Mouse (Mus musculus): ENCODE measurements at regions not wholly inside any gene's neighbourhood (a gene's known extent, or its start where the extent isn't known, plus 50 kb on each side); places are given as distances from the start of the nearest gene placed in this dataset.

GRCm38 (mm10) chr1:169233368-169233767 lies 297.9 kb downstream of the Nuf2 start:
- DNase-seq (ENCODE audit: low read depth) = no peak

DNA sequence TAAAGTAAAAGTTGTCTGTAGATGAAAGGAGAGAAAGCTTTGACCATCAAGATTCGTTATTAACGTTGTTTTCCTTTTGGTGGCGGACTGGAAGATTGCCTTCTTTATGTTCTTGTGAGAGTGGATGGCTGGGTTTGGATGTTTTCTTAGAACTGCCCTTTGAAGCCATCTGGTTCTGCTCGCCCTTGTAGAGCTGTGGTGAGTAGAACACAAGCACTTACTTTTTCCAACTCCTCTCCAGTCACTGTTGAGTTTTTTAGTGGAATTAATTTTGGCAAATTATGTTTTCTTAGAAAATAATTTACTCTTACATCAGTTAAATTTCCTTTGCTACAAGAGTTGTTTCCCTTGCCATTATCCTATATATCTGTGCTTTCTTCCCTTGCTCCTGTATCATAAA lies 301.2 kb downstream of the Nuf2 start:
- TF ChIP-seq POLR2A (IDR thresholded peaks at IDR 0.05; ENCODE audit: borderline replicate concordance, extremely low read depth, insufficient read depth, insufficient read length, poor library complexity, severe bottlenecking) (no peak), CTCF (IDR thresholded peaks at IDR 0.05; ENCODE audit: borderline replicate concordance, extremely low read depth, insufficient read depth, insufficient read length) (no peak)
- DNase-seq (ENCODE audit: low read depth) = no peak

More at GRCm38 (mm10) chr1:169233368-169233767, 297.9 kb downstream of the Nuf2 start:
- no peak for TF ChIP-seq CTCF (IDR thresholded peaks at IDR 0.05; ENCODE audit: borderline replicate concordance, extremely low read depth, insufficient read depth, insufficient read length)
- no peak for TF ChIP-seq POLR2A (IDR thresholded peaks at IDR 0.05; ENCODE audit: borderline replicate concordance, extremely low read depth, insufficient read depth, insufficient read length, poor library complexity, severe bottlenecking)

DNA sequence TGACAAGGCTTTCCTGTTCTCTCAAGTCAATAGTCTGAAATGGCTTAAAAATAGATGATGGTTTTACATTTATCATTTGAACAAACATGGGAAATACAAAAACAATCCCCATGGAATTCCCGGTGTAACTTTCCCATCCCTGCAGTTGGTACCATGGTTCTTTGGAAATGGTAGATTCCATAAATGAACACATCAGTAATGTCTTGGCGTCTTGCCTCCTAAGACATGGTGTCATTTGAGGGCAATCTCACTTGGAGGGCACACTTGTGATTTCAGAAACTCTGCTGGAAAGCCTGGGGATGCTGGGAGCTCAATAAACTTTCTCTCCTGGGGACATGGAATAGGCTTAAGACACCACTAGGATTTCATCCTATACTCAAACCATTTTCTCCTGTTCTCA lies 306.8 kb downstream of the Nuf2 start:
- no peak for TF ChIP-seq CTCF (IDR thresholded peaks at IDR 0.05; ENCODE audit: borderline replicate concordance, extremely low read depth, insufficient read depth, insufficient read length)
- no peak for TF ChIP-seq POLR2A (IDR thresholded peaks at IDR 0.05; ENCODE audit: borderline replicate concordance, extremely low read depth, insufficient read depth, insufficient read length, poor library complexity, severe bottlenecking)
- no peak for DNase-seq (ENCODE audit: low read depth)

DNA sequence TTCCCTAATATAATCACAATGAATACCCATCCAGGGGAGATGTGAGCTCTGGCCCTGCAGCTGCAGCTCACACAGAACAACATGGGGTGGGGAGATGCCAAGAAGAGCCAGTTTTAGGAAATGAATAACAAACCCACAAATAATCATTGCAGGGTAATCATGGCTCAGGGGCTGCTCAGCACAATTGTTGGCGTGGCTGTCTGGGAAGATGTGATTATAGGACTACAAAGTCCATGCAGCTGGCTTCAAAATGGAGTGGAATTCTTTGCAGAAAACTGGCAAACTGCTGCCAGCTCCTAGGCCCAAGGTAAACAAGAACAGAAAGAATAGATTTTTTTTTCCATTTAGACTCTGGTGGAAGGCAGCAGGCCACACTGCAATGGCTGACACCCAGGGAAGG lies 343.6 kb downstream of the Nuf2 start:
- DNase-seq (ENCODE audit: low read depth) = peak; percentile 88

DNA sequence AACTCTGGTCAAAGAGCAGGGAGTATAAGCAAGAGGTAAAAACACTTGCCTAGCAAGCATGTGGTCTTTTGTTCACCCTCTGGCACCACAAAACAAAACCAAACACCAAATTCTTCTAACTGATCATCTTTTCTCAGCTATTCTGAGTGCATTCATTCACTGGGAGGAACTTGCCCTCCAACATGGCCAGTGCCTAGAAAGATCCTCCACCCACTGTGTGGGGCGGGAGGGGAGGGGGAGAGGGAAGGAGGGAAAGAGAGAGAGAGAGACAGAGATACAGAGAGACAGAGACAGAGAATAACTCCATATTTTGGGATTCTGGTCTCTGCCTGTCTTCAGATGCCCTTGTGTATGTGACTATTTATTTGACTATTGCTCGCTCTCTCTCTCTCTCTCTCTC lies 360.9 kb downstream of the Nuf2 start:
- DNase-seq (ENCODE audit: low read depth) = no peak
- TF ChIP-seq CTCF (IDR thresholded peaks at IDR 0.05; ENCODE audit: borderline replicate concordance, extremely low read depth, insufficient read depth, insufficient read length) = no peak
- TF ChIP-seq POLR2A (IDR thresholded peaks at IDR 0.05; ENCODE audit: borderline replicate concordance, extremely low read depth, insufficient read depth, insufficient read length, poor library complexity, severe bottlenecking) = no peak

More for the DNA sequence above, 343.6 kb downstream of the Nuf2 start:
- no peak for TF ChIP-seq POLR2A (IDR thresholded peaks at IDR 0.05; ENCODE audit: borderline replicate concordance, extremely low read depth, insufficient read depth, insufficient read length, poor library complexity, severe bottlenecking)
- no peak for TF ChIP-seq CTCF (IDR thresholded peaks at IDR 0.05; ENCODE audit: borderline replicate concordance, extremely low read depth, insufficient read depth, insufficient read length)

DNA sequence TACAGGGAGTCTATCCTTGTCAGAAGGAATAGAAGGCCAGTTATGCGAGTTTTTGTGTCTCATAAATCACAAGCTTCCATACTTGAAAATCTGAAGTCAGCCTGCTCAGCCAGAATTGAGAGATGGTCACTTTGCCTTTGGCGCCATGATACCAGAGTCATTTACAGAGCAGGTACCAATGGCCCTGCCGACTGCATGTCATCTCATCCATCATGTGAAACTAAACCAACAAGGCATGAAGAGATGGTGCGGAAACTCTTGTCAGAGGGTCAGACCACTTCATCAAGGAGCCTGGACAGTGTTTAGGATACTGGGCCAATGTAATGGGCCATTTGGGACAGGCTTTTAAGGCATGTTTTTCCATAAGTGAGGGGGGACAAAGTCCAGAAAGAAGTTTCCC lies 363.2 kb downstream of the Nuf2 start:
- DNase-seq (ENCODE audit: low read depth) = no peak
- TF ChIP-seq POLR2A (IDR thresholded peaks at IDR 0.05; ENCODE audit: borderline replicate concordance, extremely low read depth, insufficient read depth, insufficient read length, poor library complexity, severe bottlenecking) (no peak), CTCF (IDR thresholded peaks at IDR 0.05; ENCODE audit: borderline replicate concordance, extremely low read depth, insufficient read depth, insufficient read length) (no peak)

- DNase-seq (ENCODE audit: low read depth) = peak; percentile 14
- TF ChIP-seq CTCF (IDR thresholded peaks at IDR 0.05; ENCODE audit: borderline replicate concordance, extremely low read depth, insufficient read depth, insufficient read length) = no peak
- TF ChIP-seq POLR2A (IDR thresholded peaks at IDR 0.05; ENCODE audit: borderline replicate concordance, extremely low read depth, insufficient read depth, insufficient read length, poor library complexity, severe bottlenecking) = no peak
These were observed 365.0 kb downstream of the Nuf2 start for GRCm38 (mm10) chr1:169166041-169166850.

DNA sequence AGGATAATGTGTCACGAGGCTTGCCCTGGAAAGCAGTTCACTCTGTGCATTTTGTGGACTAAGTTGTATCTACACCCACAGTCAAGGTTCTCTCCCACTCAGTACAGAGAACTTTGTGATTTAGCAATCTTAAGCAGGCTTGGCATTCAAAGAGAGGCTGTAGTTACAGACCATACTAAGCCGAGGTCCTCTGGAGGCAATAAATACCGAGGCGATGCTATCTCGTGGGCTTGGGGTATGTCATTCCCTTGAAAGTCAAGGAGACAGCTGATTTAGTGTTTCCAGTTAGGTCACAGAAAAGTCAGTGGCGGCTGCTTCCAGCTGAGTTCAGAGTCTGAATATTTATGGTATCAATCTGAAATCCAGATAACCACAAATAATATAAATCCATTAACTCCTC lies 370.4 kb downstream of the Nuf2 start:
- TF ChIP-seq CTCF (IDR thresholded peaks at IDR 0.05; ENCODE audit: borderline replicate concordance, extremely low read depth, insufficient read depth, insufficient read length) (no peak), POLR2A (IDR thresholded peaks at IDR 0.05; ENCODE audit: borderline replicate concordance, extremely low read depth, insufficient read depth, insufficient read length, poor library complexity, severe bottlenecking) (no peak)
- no peak for DNase-seq (ENCODE audit: low read depth)

DNA sequence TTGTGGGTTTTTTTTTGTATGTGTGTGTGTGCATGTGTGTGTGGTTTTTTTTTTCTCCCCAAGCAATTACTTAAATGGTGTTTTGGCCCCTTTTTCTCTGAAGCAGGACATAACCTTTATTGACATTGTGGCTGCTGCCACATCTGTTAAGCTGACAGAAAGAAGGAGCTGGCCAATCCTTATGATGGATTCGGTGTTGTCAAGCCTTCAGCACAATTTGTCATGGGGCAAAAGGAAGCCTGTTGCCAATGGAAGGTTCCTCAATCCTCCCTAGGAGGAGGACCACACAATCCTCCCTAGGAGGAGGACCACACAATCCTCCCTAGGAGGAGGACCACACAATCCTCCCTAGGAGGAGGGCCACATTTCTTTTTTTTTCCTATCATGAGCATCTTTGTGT lies 371.0 kb downstream of the Nuf2 start:
- TF ChIP-seq CTCF (IDR thresholded peaks at IDR 0.05; ENCODE audit: borderline replicate concordance, extremely low read depth, insufficient read depth, insufficient read length) (no peak), POLR2A (IDR thresholded peaks at IDR 0.05; ENCODE audit: borderline replicate concordance, extremely low read depth, insufficient read depth, insufficient read length, poor library complexity, severe bottlenecking) (no peak)
- no peak for DNase-seq (ENCODE audit: low read depth)

DNA sequence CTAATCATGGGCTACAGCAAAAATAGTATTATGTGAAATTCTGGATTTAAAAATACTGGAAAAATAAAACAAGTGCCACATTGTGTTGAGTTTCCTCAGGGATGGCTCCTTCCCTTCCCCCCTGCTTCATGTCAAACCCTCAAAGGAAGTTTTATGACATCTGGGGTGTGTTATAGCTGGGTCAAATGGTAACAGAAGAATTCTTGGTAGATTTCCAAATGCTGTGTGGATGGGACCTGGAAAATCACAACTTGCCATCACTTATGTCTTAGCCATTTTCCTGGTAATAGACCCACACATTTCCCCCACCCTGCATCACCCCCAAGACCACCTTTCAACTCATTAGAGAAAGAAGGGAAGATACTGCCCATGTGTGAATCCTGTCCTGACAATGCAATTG lies 371.5 kb downstream of the Nuf2 start:
- TF ChIP-seq POLR2A (IDR thresholded peaks at IDR 0.05; ENCODE audit: borderline replicate concordance, extremely low read depth, insufficient read depth, insufficient read length, poor library complexity, severe bottlenecking) (no peak), CTCF (IDR thresholded peaks at IDR 0.05; ENCODE audit: borderline replicate concordance, extremely low read depth, insufficient read depth, insufficient read length) (no peak)
- no peak for DNase-seq (ENCODE audit: low read depth)

- no peak for DNase-seq (ENCODE audit: low read depth)
These were observed 373.8 kb downstream of the Nuf2 start for GRCm38 (mm10) chr1:169157496-169157895.

GRCm38 (mm10) chr1:169156875-169157274 lies 374.4 kb downstream of the Nuf2 start:
- peak; percentile 2 for DNase-seq (ENCODE audit: low read depth)
- no peak for TF ChIP-seq CTCF (IDR thresholded peaks at IDR 0.05; ENCODE audit: borderline replicate concordance, extremely low read depth, insufficient read depth, insufficient read length)
- TF ChIP-seq POLR2A (IDR thresholded peaks at IDR 0.05; ENCODE audit: borderline replicate concordance, extremely low read depth, insufficient read depth, insufficient read length, poor library complexity, severe bottlenecking) = no peak

More at GRCm38 (mm10) chr1:169157496-169157895, 373.8 kb downstream of the Nuf2 start:
- TF ChIP-seq POLR2A (IDR thresholded peaks at IDR 0.05; ENCODE audit: borderline replicate concordance, extremely low read depth, insufficient read depth, insufficient read length, poor library complexity, severe bottlenecking) = no peak
